Mouse (Mus musculus): ENCODE measurements around the gene Arhgap23.

DNA sequence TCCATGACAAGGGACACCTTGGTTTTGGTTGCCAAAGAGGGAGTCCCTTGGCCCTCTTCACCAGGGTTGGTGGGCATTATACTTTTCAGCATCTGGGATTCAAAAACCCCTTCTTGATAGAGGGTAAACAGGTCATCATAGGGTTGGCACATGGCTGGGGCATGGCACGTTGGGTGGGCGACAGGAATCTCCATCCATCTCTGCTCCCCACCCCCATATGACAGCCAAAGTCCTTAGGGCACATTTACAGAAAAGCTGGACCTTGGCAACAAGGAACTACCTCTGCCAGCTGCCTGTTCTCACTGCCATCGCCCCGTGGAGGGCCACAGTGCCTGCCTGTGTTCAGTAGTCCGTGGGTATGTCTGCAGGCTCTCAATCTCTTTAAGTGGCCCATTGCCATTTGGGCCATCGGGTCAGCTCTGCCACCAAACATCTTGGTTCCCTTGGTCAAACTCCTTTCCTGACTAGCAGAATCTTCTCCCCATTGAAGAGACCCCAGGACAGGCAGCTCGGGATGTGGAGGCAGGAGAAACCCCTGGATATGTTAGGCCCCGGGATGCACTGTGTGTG is 11.6 kb upstream of the Arhgap23 start:
- no peak for TF ChIP-seq CTCF (IDR thresholded peaks at IDR 0.05)
- no peak for TF ChIP-seq EP300 (IDR thresholded peaks at IDR 0.05)
